16 mouse cellular contexts compared by ENCODE assay signal in the genomic region with DNA sequence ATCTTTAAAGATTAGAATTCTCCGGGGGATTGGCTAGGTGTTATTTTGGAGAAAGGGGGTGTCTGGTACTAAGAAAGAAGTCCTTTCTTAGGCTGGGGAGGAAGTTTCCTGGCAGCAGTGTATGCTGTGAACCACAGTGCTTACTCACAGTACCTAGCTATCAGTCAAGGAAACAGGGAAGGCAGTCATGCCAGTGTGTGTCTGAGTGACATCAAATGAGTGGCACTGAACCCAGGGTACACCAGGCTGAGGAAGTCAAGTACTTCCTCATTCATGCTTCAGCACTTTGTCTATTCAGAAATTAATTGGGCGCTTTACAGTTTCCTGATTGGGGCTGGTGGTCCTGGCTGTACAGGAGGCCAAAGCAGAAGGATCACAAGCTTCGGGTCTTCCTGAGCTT. TPM values are rescaled to one million over a fixed set of nuclear protein-coding genes. Genes with fewer than 3 reads are reported as not detected.
DNase-seq lines count a peak whose midpoint lies in the region; ATAC-seq and TF ChIP-seq lines count a peak whose summit lies in the region.
"Had no signal": no experiment of that assay in that cellular context is flagged by ENCODE, and none has a peak within 500 bp of the region (broad histone marks: within the 10 kb centered on the region; RNA-seq: fewer than 3 reads in every experiment).

No protein-coding gene starts in this region.

- peak; percentile 93 for ATAC-seq in monocyte, adult 5-6 weeks (replicated peaks; ENCODE audit: insufficient number of reproducible peaks, low FRiP score, low TSS enrichment, poor library complexity, severe bottlenecking)
- ATAC-seq: forebrain, embryonic 15.5 days had no signal

- no peak for TF ChIP-seq CTCF in bone marrow macrophage, adult 2 months (IDR thresholded peaks at IDR 0.05; ENCODE audit: low read depth, low read length)

- TF ChIP-seq POLR2A in bone marrow macrophage, adult 2 months (IDR thresholded peaks at IDR 0.05; ENCODE audit: borderline replicate concordance, low read depth, low read length): no peak

- H3K4me3 ChIP-seq in bone marrow macrophage, adult 2 months (ENCODE audit: insufficient read depth, low read length): no peak overlapping the region
- H3K4me3 ChIP-seq: embryonic facial prominence, embryonic 10.5 days; erythroblast, embryonic 14.5 days; forebrain, embryonic 15.5 days had no signal

- DNase-seq in lung, adult 18-20 months: peak; percentile 33
- DNase-seq in lung, postnatal 14 days: no peak
- peak; percentile 9 for DNase-seq in A20 (ENCODE audit: low read depth, low spot score)
- DNase-seq in right cerebral cortex, adult 2 months (ENCODE audit: low spot score in 2 of 2): no peak
- DNase-seq in right cerebral cortex, adult 18-20 months: no peak
- DNase-seq in layer of hippocampus, postnatal 10 days (ENCODE audit: low spot score in 2 of 2): no peak
- DNase-seq: adrenal gland, postnatal 14 days; cerebellum, postnatal 14 days; kidney, adult 8-10 months; kidney, postnatal 36 days; thymus, adult 18-20 months had no signal

- H3K27ac ChIP-seq in bone marrow macrophage, adult 2 months (ENCODE audit: insufficient read depth, low read depth, low read length): peak overlapping the region; percentile 43
- H3K27ac ChIP-seq: embryonic facial prominence, embryonic 10.5 days; forebrain, embryonic 15.5 days had no signal

- peaks cover 17% of the 10 kb centered on the region for H3K4me1 ChIP-seq in bone marrow macrophage, adult 2 months (ENCODE audit: control insufficient read depth, insufficient read depth, low read length)
- H3K4me1 ChIP-seq: embryonic facial prominence, embryonic 10.5 days; forebrain, embryonic 15.5 days had no signal

RNA-seq across cellular contexts. Expression of a gene that starts 34.8 kb away (rescaled TPM):
- polyA plus RNA-seq in bone marrow macrophage, adult 2 months (2012; ENCODE audit: insufficient read depth, insufficient read length, missing spikeins): 163 and 167 TPM in 2 replicates
- total RNA-seq in monocyte, adult 5-6 weeks (2017): 41.2 to 53.3 TPM (median 48.5 TPM) in 3 replicates
- total RNA-seq in layer of hippocampus, postnatal 10 days (2021): 10 to 100 TPM; 57.0 to 63.1 TPM

Comparison
In these comparisons a context has a peak if more than half of its experiments do, and no peak if none do; other contexts are left out.
1. DNase-seq: peak in lung, adult 18-20 months (2 of 2) and A20 (single experiment); none in lung, postnatal 14 days (single experiment), right cerebral cortex, adult 2 months (0 of 2), right cerebral cortex, adult 18-20 months (single experiment) and layer of hippocampus, postnatal 10 days (0 of 2).